Mouse (Mus musculus) forebrain, postnatal 0 days (tissue): ENCODE data around the gene Pcgf3. TPM values are rescaled to one million over a fixed set of nuclear protein-coding genes. Genes with fewer than 3 reads are reported as not detected.

Source experiments
- ATAC-seq: fragments of 200-750 bp; cut with Nextera tagmentation; 2 replicates; pipeline ENCODE4 v1.8.0; 2017; ENCODE audit warnings: mild to moderate bottlenecking, moderate library complexity
- DNase-seq: peaks from one replicate; pipeline ENCODE4 v3.0.0-alpha.2; 2015
- H3K27ac ChIP-seq: fragments of 300-500 bp; sonication (generic); 2 replicates; pipeline ENCODE4 v1.5.1; 2014; ENCODE audit warnings: low read depth, mild to moderate bottlenecking, antibody characterized with exemption, low read length, moderate library complexity, mixed read lengths
- H3K27me3 ChIP-seq: fragments of 300-500 bp; sonication (generic); 2 replicates; pipeline ENCODE4 v1.6.1; 2014; ENCODE audit warnings: mild to moderate bottlenecking, low read length, mixed read lengths; ENCODE audit not compliant: insufficient read depth
- H3K36me3 ChIP-seq: fragments of 300-500 bp; sonication (generic); 2 replicates; pipeline ENCODE4 v1.6.1; 2014; ENCODE audit warnings: mild to moderate bottlenecking, moderate library complexity; ENCODE audit not compliant: insufficient read depth
- H3K4me1 ChIP-seq: fragments of 300-500 bp; sonication (generic); 2 replicates; pipeline ENCODE4 v1.6.1; 2014; ENCODE audit warnings: antibody characterized with exemption; ENCODE audit not compliant: insufficient read depth
- H3K4me2 ChIP-seq: fragments of 300-500 bp; sonication (generic); 2 replicates; pipeline ENCODE4 v1.6.1; 2014; ENCODE audit warnings: low read depth, mild to moderate bottlenecking, moderate library complexity
- H3K4me3 ChIP-seq: fragments of 300-500 bp; sonication (generic); 2 replicates; pipeline ENCODE4 v1.5.1; 2014; ENCODE audit warnings: low read depth, low read length, mixed read lengths
- H3K9ac ChIP-seq: fragments of 300-500 bp; sonication (generic); 2 replicates; pipeline ENCODE4 v1.6.1; 2014; ENCODE audit warnings: mild to moderate bottlenecking
- H3K9me3 ChIP-seq: fragments of 300-500 bp; sonication (generic); 2 replicates; pipeline ENCODE4 v1.6.1; 2016; ENCODE audit warnings: low read length
- CTCF ChIP-seq: sonication (generic); IDR thresholded peaks from 2 replicates; pipeline ENCODE4 v1.5.1; 2016; ENCODE audit warnings: antibody characterized with exemption, control low read depth, low read depth
- WGBS: fragments of 180-500 bp; shearing (Covaris S2); extraction: QIAGEN DNeasy Blood & Tissue Kit; methylation state at CpG from one replicate; pipeline ENCODE4 v1.1.7; 2014; 5-methylcytosine and 5-hydroxymethylcytosine counted together
- polyA plus RNA-seq: library from polyadenylated mRNA; unstranded; fragments of >200 nt; fragmentation: Nextera tagmentation; extraction: Ambion mirVana; gene quantifications from 2 replicates; pipeline ENCODE4 v1.2.1, GENCODE M21; 2015
- total RNA-seq: library from RNA; depleted of rRNA; stranded (reverse); fragments of >200 nt; gene quantifications from 2 replicates; pipeline ENCODE4 v1.2.3, GENCODE M21; 2014

The Pcgf3 gene
- total and polyA plus RNA-seq, 2 experiments from 2014 or later = 18.2 to 42.7 TPM

GRCm38 (mm10) chr5:108451611-108452010 lies 9.4 kb upstream of the Pcgf3 start:
- Histone ChIP-seq H3K4me1 (no peaks in the 10 kb centered on the region), H3K4me2 (no peak overlapping the region), H3K4me3 (no peak overlapping the region), H3K27me3 (peaks cover 5% of the 10 kb centered on the region), H3K27ac (no peak overlapping the region), H3K36me3 (no peaks in the 10 kb centered on the region), H3K9me3 (no peaks in the 10 kb centered on the region), H3K9ac (no peak overlapping the region)
- ATAC-seq (no peak), DNase-seq (no peak)
- TF ChIP-seq CTCF = no peak
- WGBS = 75% methylated on average over 1 of the region's 1 CpGs

- WGBS = 95% methylated on average over 1 of the region's 1 CpGs
- no peak overlapping the region for H3K4me3 ChIP-seq
- no peaks in the 10 kb centered on the region for H3K9me3 ChIP-seq
- ATAC-seq (no peak), DNase-seq (no peak)
- H3K9ac ChIP-seq = no peak overlapping the region
- no peak overlapping the region for H3K27ac ChIP-seq
- H3K4me2 ChIP-seq = no peak overlapping the region
- no peak for TF ChIP-seq CTCF
- no peaks in the 10 kb centered on the region for H3K36me3 ChIP-seq
- H3K4me1 ChIP-seq = no peaks in the 10 kb centered on the region
- peaks cover 5% of the 10 kb centered on the region for H3K27me3 ChIP-seq
Observed at GRCm38 (mm10) chr5:108452422-108452821, 8.6 kb upstream of the Pcgf3 start.

- Histone ChIP-seq H3K4me2 (no peak overlapping the region), H3K36me3 (no peaks in the 10 kb centered on the region), H3K27me3 (no peaks in the 10 kb centered on the region; the same call in 1 of the 2 replicates), H3K4me3 (no peak overlapping the region), H3K9ac (no peak overlapping the region), H3K4me1 (no peaks in the 10 kb centered on the region), H3K9me3 (no peaks in the 10 kb centered on the region), H3K27ac (no peak overlapping the region)
- WGBS = 58% methylated on average over 3 of the region's 3 CpGs
- no peak for ATAC-seq
- DNase-seq = no peak
- TF ChIP-seq CTCF = no peak
Observed at GRCm38 (mm10) chr5:108454094-108454493, 6.9 kb upstream of the Pcgf3 start.

GRCm38 (mm10) chr5:108458706-108459105 lies 2.3 kb upstream of the Pcgf3 start:
- Histone ChIP-seq H3K4me1 (peaks cover 14% of the 10 kb centered on the region), H3K27me3 (no peaks in the 10 kb centered on the region), H3K4me3 (no peak overlapping the region), H3K9me3 (no peaks in the 10 kb centered on the region), H3K36me3 (no peaks in the 10 kb centered on the region), H3K4me2 (no peak overlapping the region), H3K27ac (no peak overlapping the region), H3K9ac (no peak overlapping the region)
- TF ChIP-seq CTCF = no peak
- DNase-seq (no peak), ATAC-seq (no peak)
- 87% methylated on average over 2 of the region's 2 CpGs for WGBS

GRCm38 (mm10) chr5:108460461-108460860 lies 571 bp upstream of the Pcgf3 start:
- Histone ChIP-seq H3K4me1 (peaks cover 29% of the 10 kb centered on the region), H3K9me3 (no peaks in the 10 kb centered on the region), H3K9ac (peak overlapping the region; percentile 96), H3K36me3 (no peaks in the 10 kb centered on the region), H3K27ac (no peak overlapping the region), H3K4me2 (peak overlapping the region; percentile 98), H3K27me3 (no peaks in the 10 kb centered on the region), H3K4me3 (peak overlapping the region; percentile 68)
- ATAC-seq (no peak), DNase-seq (no peak)
- no peak for TF ChIP-seq CTCF
- WGBS = 41% methylated on average over 6 of the region's 6 CpGs

- H3K9ac ChIP-seq = peak overlapping the region; percentile 96
- H3K27ac ChIP-seq = no peak overlapping the region
- H3K9me3 ChIP-seq = no peaks in the 10 kb centered on the region
- no peak for TF ChIP-seq CTCF
- no peaks in the 10 kb centered on the region for H3K27me3 ChIP-seq
- WGBS = 51% methylated on average over 4 of the region's 4 CpGs
- peaks cover 36% of the 10 kb centered on the region for H3K4me1 ChIP-seq
- DNase-seq (no peak), ATAC-seq (no peak)
- peak overlapping the region; percentile 98 for H3K4me2 ChIP-seq
- H3K4me3 ChIP-seq = peak overlapping the region; percentile 68
- no peaks in the 10 kb centered on the region for H3K36me3 ChIP-seq
Observed at GRCm38 (mm10) chr5:108462446-108462845, 1.4 kb downstream of the Pcgf3 start.

- H3K9me3 ChIP-seq = no peaks in the 10 kb centered on the region
- H3K27me3 ChIP-seq = no peaks in the 10 kb centered on the region
- no peaks in the 10 kb centered on the region for H3K36me3 ChIP-seq
- H3K9ac ChIP-seq = no peak overlapping the region
- no peak overlapping the region for H3K4me3 ChIP-seq
- H3K4me1 ChIP-seq = peaks cover 36% of the 10 kb centered on the region
- WGBS = 87% methylated on average over 6 of the region's 6 CpGs
- no peak overlapping the region for H3K27ac ChIP-seq
- no peak for TF ChIP-seq CTCF
- DNase-seq = no peak
- no peak for ATAC-seq
- H3K4me2 ChIP-seq = no peak overlapping the region
Observed at GRCm38 (mm10) chr5:108465131-108465891, 4.3 kb downstream of the Pcgf3 start.
